Mouse (Mus musculus) hindbrain, embryonic 14.5 days (tissue): ENCODE measurements around the gene Olfr510. TPM values are rescaled to one million over a fixed set of nuclear protein-coding genes. Genes with fewer than 3 reads are reported as not detected.

Experiments used
- polyA plus RNA-seq: library from polyadenylated mRNA; unstranded; fragments of >200 nt; fragmentation: Nextera tagmentation; extraction: Ambion mirVana; gene quantifications from 2 replicates; pipeline ENCODE4 v1.2.1, GENCODE M21; 2014

Olfr510 gene
- polyA plus RNA-seq, 1 experiment from 2014 or later = not detected

Other genes with a start within 250 kb of the Olfr510 start
- gene Olfr497, start 246.0 kb upstream of the Olfr510 start, polyA plus RNA-seq = not detected in 2 replicates
- gene Olfr498, start 201.1 kb upstream of the Olfr510 start, polyA plus RNA-seq = not detected in 2 replicates
- not detected in 2 replicates for gene Olfr502, start 141.4 kb upstream of the Olfr510 start, polyA plus RNA-seq
- not detected in 2 replicates for gene Olfr503, start 121.9 kb upstream of the Olfr510 start, polyA plus RNA-seq
- gene Olfr504, start 100.6 kb upstream of the Olfr510 start, polyA plus RNA-seq = not detected in 2 replicates
- not detected in 2 replicates for gene Olfr506, start 55.6 kb upstream of the Olfr510 start, polyA plus RNA-seq
- gene Olfr507, start 44.6 kb upstream of the Olfr510 start, polyA plus RNA-seq = not detected in 2 replicates
- gene Olfr508, start 36.4 kb upstream of the Olfr510 start, polyA plus RNA-seq = not detected in 2 replicates
- gene Olfr509, start 14.5 kb upstream of the Olfr510 start, polyA plus RNA-seq = not detected in 2 replicates
- not detected in 2 replicates for gene Olfr512, start 46.9 kb downstream of the Olfr510 start, polyA plus RNA-seq
- not detected in 2 replicates for gene Olfr513, start 84.6 kb downstream of the Olfr510 start, polyA plus RNA-seq
- gene Olfr514, start 159.6 kb downstream of the Olfr510 start, polyA plus RNA-seq = not detected in 2 replicates
- not detected in 2 replicates for gene Olfr516, start 184.1 kb downstream of the Olfr510 start, polyA plus RNA-seq
- gene Olfr517, start 206.0 kb downstream of the Olfr510 start, polyA plus RNA-seq = not detected in 2 replicates
- not detected in 2 replicates for gene Olfr518, start 218.6 kb downstream of the Olfr510 start, polyA plus RNA-seq
- not detected in 2 replicates for gene Olfr519, start 228.0 kb downstream of the Olfr510 start, polyA plus RNA-seq